Mouse (Mus musculus) heart, adult 11 months (tissue): ENCODE measurements around the gene Junb.

Source experiments
- DNase-seq: peaks from one replicate; pipeline ENCODE4 v3.0.0; 2022

The Junb gene

DNA sequence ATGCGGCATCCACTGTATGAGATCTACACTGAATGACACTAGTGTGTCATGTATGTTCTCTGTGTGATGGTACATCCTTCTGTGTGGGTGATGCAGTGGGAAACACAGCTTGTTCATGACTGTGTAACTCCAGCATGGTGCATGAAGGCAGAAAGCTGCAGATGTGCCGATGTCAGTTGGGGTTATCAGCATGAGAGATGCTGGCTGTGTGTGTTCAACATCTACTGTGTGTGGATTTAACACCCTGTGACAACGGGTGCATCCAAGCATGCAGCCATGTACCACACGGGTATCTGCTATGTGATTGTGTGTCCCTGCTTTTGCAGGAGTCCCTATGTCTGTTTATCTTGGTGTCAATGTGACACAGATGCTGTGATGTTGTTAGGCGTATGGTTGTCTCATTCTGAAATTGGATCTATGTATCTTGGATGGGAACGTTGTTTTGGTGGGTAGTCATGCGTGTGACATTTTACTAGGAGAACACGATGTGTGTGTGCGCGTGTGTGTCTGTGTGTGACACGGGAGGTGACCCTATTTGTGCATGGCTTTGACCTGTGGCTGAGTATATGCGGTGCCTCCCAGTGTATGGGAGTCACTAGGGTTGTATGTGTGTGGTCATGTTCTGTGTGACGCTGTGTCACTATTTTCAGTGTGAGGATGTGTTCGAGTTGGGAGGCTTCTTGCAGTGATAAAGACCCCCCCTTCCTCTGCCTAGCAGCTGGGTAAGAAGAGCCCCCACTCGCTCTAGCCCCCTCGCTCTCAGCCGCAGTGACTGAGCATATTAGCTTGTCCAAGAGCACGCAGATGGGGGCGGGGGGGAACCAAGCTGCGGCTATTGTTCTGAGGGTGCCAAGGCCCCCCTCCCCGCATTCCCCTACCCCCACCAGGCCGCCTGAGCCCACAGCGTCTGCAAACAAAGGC lies 42.2 kb downstream of the Junb start:
- no peak for DNase-seq

DNA sequence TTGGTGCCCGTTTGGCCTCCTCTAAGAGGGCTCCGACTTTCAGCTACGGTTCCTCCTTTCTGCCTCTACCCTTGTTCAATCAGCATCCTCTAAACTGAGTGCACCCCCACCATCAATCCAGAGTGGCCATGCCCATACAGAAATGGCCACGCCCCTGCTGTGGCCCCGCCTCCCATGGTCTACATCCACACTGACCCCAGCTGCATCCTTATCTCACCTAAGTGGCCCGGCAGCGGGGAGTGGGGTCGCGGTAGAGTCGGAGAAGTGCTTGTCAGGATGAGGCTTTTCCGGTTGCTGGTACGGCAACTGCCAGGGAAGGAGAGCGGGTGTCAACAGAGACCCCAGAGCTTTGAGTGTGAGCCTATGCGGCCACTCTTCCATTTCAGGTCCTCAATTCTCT lies 43.0 kb downstream of the Junb start:
- DNase-seq: no peak

DNA sequence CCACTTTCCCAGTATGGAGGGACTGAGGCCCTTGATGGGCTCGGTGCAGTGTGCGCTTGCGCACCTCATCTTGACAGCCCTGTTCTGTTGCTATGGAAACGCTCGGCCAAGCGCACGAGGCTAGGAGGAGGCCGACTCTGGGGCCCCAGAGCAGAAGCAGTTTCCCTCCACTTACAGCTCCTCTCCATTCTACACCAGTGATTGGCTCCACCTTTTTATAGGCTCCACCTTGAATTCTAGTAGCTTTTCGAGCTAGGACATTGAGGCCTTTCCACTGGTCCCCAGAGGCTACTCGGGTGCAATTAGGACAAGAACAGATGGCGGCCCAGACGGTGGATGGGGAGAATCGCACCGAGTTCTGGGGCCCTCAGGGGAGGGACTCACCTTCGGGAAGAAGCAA lies 43.7 kb downstream of the Junb start:
- DNase-seq: no peak

DNA sequence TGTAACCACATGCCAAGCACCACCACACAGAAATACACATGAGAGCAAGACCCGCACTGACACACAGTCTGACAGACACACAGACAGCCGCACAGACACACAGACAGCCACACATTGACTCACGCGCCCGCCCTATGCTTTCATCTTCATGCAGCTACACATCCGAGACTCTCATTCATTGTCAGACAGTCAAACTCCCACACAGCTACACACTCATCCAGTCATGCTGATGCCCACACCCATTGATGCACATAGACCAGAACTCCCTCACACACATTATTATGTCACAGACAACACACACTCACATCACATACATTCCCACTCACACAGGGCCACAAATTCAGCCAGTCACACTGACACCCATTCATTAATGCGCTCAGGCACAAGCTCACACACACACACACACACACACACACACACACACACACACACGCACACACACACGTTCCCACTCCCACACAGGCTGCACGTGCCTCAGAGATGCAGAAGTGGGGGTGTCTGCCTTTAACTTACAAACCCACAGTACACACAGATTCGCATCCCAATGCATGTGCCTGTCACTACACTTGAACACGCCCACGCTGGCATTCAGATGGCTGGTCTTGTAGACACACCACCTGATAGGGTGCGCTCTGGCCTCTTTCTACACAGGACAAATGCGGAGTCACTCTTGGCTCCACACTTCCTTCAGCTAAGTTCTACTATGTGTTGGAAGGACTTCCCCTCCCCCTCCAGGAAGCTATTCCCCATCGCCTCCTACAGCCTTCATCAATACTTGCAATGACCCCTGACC lies 44.6 kb downstream of the Junb start:
- DNase-seq: no peak

DNA sequence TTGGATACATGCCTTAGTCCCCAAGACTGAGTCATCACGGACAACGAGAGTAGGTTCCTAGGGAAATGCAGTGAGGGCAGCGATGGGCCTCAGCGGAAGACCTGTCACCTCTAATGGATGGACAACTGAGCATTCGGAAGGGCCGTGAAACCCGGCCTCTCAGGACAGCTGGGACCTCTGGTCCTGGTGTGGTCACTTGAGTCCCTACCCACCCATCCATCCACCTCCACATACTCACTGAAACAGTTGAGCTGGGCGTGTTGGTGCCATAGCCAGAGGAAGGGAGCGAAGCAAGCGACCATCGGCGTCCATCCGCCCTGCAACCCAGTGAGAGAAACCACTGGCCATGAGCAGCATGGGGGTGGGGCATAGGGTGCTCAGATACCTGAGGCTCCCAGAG lies 47.9 kb downstream of the Junb start:
- peak; percentile 86 for DNase-seq

DNA sequence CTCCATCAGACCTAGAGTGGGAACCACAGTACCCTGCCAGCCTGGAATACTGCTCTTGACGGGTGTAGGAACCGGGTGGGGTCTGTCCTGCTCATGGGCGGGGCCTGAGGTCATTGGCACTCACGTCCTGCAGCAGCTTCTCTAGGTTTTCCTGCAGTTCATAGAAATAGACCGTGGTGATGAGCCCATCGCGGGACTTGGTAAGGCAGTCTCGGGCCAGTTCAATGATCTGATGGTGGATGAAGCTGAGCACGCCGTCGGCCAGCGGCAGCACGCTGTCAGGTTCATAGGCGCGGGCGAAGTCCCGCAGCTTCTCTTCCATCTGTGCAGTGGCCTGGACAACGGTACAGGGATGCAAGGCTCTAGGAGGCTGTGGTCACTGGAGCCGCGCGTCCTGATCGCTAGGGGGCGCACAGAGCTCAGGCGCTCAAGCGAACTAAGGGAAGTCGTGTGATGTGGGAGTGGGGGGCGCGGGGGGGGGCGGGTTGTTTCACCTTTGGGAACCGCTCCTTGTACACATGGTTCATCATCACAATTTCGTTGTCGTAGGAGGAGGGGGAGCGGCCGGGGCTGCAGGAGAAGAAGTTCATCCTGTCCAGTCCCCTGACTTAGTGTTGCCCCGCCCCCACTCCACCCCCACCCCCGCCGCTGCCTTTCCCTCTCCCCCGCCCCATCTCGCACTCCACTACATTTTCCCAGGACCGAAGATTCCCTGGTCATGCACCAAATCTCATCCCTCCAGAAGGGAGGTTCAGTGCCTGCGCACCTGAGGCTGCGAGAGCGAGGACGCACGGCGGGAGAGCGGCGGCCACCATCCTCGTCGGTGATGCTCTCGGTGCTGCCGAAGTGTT lies 49.8 kb downstream of the Junb start:
- DNase-seq: peak; percentile 92

DNA sequence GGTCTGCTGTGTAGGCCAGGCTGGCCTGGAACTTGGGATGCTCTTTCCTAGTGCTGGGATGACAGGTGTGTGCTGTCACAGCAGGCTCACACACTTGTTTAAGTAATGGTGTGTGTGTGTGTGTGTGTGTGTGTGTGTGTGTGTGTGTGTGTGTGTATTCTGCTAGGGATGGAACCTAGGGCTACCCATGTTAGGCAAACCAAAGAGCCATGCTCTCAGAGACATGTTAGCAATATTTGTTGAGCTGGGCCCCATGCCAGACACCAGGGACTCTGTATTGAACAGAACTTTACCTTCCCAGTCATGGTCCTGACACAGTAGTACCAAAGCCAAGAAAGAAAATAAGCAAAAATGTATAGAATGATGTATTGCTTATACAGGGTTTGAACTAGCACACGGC lies 51.0 kb downstream of the Junb start:
- DNase-seq: no peak

DNA sequence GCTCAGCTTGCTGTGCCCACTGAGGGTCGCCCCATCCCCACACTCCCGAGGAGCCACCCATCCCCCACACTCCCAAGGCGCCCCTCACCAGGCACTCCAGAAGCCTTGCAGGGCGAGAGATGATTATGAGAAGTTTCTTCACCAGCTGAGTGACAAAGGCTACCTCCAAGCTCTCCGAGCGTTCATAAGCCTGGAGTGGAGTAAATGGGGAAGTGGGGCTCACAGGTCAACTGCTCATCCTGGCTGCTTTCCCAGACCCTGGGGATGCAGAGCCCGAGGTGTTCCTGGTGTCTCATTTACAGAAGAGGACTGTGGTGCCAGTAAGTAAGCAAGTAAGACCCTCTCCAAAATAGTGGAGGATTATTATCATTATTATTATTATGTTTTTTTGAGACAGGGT lies 53.0 kb downstream of the Junb start:
- peak; percentile 86 for DNase-seq
